Mouse (Mus musculus) ES-E14 (cell line): ENCODE measurements at regions not wholly inside any gene's neighbourhood (a gene's known extent, or its start where the extent isn't known, plus 50 kb on each side); places are given as distances from the start of the nearest gene placed in this dataset.

Source experiments
- CHD2 ChIP-seq: IDR thresholded peaks from 2 replicates; pipeline ENCODE4 v1.6.1; 2014; ENCODE audit warnings: mild to moderate bottlenecking, low read depth, low read length, inconsistent platforms
- HCFC1 ChIP-seq: IDR thresholded peaks from 2 replicates; pipeline ENCODE4 v1.6.1; 2012; ENCODE audit warnings: low read length, inconsistent platforms, borderline replicate concordance; ENCODE audit not compliant: insufficient read depth
- MAFK ChIP-seq: IDR thresholded peaks from 2 replicates; pipeline ENCODE4 v1.6.1; 2014; ENCODE audit warnings: mild to moderate bottlenecking, low read depth, low read length, inconsistent platforms; ENCODE audit not compliant: insufficient read depth
- ZC3H11A ChIP-seq: IDR thresholded peaks from 2 replicates; pipeline ENCODE4 v1.6.1; 2012; ENCODE audit warnings: low read depth, mild to moderate bottlenecking, inconsistent platforms, low read length, borderline replicate concordance
- ZNF384 ChIP-seq: IDR thresholded peaks from 2 replicates; pipeline ENCODE4 v1.6.1; 2012; ENCODE audit warnings: low read depth, low read length, inconsistent platforms

DNA sequence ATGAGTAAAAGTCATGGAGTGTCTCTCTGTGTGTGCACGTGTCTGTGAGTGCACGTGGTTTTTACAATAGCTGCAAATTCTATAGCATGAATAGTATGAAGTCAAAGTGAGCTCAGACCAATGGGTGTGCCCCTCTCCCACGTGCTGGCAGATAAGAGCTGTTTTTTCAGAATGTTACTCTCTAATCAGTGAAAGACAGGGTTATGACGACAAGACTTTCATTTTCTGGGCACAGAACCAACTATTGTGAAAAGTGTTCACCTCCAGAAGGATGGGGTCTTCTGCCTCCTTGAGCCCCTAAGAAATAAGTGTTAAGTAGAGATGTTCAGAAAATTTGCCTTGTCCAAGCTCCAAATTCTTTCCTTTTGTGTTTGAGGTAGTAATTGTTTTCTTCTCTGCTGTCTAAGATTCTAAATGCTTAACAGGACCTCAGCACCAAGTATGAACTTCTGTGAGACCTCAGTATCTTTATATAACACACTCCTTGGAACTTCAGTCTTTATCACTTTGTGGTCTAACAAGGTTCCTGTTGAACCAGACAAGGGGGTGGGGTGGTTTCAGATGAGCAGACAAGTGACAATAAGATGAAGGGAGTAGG lies 182.8 kb upstream of the P2ry1 start:
- no peak for TF ChIP-seq ZC3H11A
- TF ChIP-seq ZNF384: no peak
- TF ChIP-seq HCFC1: no peak
- no peak for TF ChIP-seq CHD2
- TF ChIP-seq MAFK: no peak
